Mouse (Mus musculus) midbrain, postnatal 0 days (tissue): ENCODE data around the gene Ociad1. TPM values are rescaled to one million over a fixed set of nuclear protein-coding genes. Genes with fewer than 3 reads are reported as not detected.

Experiments
- ATAC-seq: fragments of 200-750 bp; cut with Nextera tagmentation; 2 replicates; pipeline ENCODE4 v1.8.0; 2017; ENCODE audit warnings: moderate number of reproducible peaks, mild to moderate bottlenecking, moderate TSS enrichment, moderate library complexity; ENCODE audit not compliant: low FRiP score
- DNase-seq: peaks from one replicate; pipeline ENCODE4 v3.0.0-alpha.2; 2015; ENCODE audit warnings: low spot score
- H3K27ac ChIP-seq: fragments of 300-500 bp; sonication (generic); 2 replicates; pipeline ENCODE4 v1.5.1; 2014; ENCODE audit warnings: low read depth, mild to moderate bottlenecking, low read length, mixed read lengths
- H3K27me3 ChIP-seq: fragments of 300-500 bp; sonication (generic); 2 replicates; pipeline ENCODE4 v1.6.1; 2014; ENCODE audit warnings: low read length, control low read depth, mixed read lengths; ENCODE audit not compliant: insufficient read depth
- H3K36me3 ChIP-seq: fragments of 300-500 bp; sonication (generic); 2 replicates; pipeline ENCODE4 v1.6.1; 2014; ENCODE audit warnings: low read length, control low read depth, mixed read lengths; ENCODE audit not compliant: insufficient read depth
- H3K4me1 ChIP-seq: fragments of 300-500 bp; sonication (generic); 2 replicates; pipeline ENCODE4 v1.6.1; 2014; ENCODE audit warnings: mild to moderate bottlenecking, control low read depth, antibody characterized with exemption, low read length, mixed read lengths; ENCODE audit not compliant: insufficient read depth
- H3K4me2 ChIP-seq: fragments of 300-500 bp; sonication (generic); 2 replicates; pipeline ENCODE4 v1.6.1; 2014; ENCODE audit warnings: low read depth, mild to moderate bottlenecking, low read length, mixed read lengths; ENCODE audit not compliant: poor library complexity, severe bottlenecking
- H3K4me3 ChIP-seq: fragments of 300-500 bp; sonication (generic); 2 replicates; pipeline ENCODE4 v1.5.1; 2014; ENCODE audit warnings: low read depth, mild to moderate bottlenecking, low read length, moderate library complexity
- H3K9ac ChIP-seq: fragments of 300-500 bp; sonication (generic); replicated peaks from 2 replicates; pipeline ENCODE4 v1.6.1; 2014; ENCODE audit warnings: mild to moderate bottlenecking, low read length, moderate library complexity, mixed read lengths; ENCODE audit not compliant: poor library complexity, severe bottlenecking
- H3K9me3 ChIP-seq: fragments of 300-500 bp; sonication (generic); 2 replicates; pipeline ENCODE4 v1.6.1; 2016; ENCODE audit warnings: low read length, control low read depth
- CTCF ChIP-seq: IDR thresholded peaks from 2 replicates; pipeline ENCODE4 v1.5.1; 2016; ENCODE audit warnings: antibody characterized with exemption, mild to moderate bottlenecking
- WGBS: fragments of 180-500 bp; shearing (Covaris S2); extraction: QIAGEN DNeasy Blood & Tissue Kit; methylation state at CpG from one replicate; pipeline ENCODE4 v1.1.7; 2014; 5-methylcytosine and 5-hydroxymethylcytosine counted together
- polyA plus RNA-seq: library from polyadenylated mRNA; unstranded; fragments of >200 nt; fragmentation: Nextera tagmentation; extraction: Ambion mirVana; gene quantifications from 2 replicates; pipeline ENCODE4 v1.2.1, GENCODE M21; 2015
- total RNA-seq: library from RNA; depleted of rRNA; stranded (reverse); fragments of >200 nt; gene quantifications from 2 replicates; pipeline ENCODE4 v1.2.3, GENCODE M21; 2014

Gene Ociad1
- total and polyA plus RNA-seq, 2 experiments from 2014 or later: 195 to 399 TPM

DNA sequence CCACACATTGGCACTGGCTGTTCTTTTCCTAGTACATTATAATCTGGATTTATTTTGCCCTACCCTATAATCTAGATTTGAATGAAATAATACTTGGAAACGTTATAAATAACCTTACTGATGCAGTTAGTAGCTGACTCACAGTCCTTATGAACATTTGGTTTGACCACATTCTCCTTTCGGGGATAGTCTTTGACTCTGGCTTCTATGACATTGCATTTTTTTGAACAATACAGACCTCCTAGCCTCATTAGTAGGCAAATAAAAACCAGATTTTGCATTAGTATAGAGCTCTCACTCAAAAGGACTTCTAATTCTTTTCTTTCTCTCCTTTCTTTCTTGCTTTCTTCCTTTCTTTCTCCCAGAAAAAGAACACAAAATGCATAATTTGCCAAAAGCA is 2.7 kb upstream of the Ociad1 start:
- no peak for ATAC-seq
- Histone ChIP-seq H3K27ac (no peak overlapping the region), H3K4me1 (no peaks in the 10 kb centered on the region), H3K4me2 (no peak overlapping the region), H3K4me3 (no peak overlapping the region), H3K9me3 (no peaks in the 10 kb centered on the region), H3K27me3 (no peaks in the 10 kb centered on the region), H3K36me3 (no peaks in the 10 kb centered on the region), H3K9ac (no peak overlapping the region)
- WGBS: 60% methylated on average over 2 of the region's 2 CpGs
- DNase-seq: no peak
- TF ChIP-seq CTCF: no peak

DNA sequence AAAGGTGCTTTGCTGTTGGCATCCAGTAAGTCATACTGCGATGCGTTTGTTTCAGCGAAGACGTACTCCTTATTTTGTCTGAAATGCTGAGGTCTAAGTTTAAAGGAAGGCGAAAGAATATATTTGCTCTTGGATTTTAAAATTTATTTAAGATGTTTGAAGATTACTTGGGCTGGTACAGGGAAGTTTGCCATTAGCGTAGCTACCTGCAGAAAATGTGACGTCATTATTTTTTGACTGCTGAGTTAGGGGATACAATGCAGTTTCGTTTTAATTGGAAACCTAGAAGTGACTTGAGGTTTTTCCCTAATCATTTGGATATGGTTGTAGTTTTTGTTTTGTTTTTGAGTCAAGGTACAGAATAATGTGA is 859 bp downstream of the Ociad1 start:
- no peaks in the 10 kb centered on the region for H3K4me1 ChIP-seq
- ATAC-seq (no peak), DNase-seq (no peak)
- WGBS: 20% methylated on average over 8 of the region's 8 CpGs
- no peak for TF ChIP-seq CTCF
- H3K27me3 ChIP-seq: no peaks in the 10 kb centered on the region
- H3K9me3 ChIP-seq: no peaks in the 10 kb centered on the region
- H3K36me3 ChIP-seq: peaks cover 9% of the 10 kb centered on the region; the same call in 1 of the 2 replicates
- H3K27ac ChIP-seq: peak overlapping the region; percentile 90; the same call in 1 of the 2 replicates
- H3K4me3 ChIP-seq: peak overlapping the region; percentile 66
- peak overlapping the region; percentile 57 for H3K4me2 ChIP-seq
- H3K9ac ChIP-seq: peak overlapping the region; percentile 93; the same call in 1 of the 2 replicates

- H3K4me2 ChIP-seq: no peak overlapping the region
- H3K27ac ChIP-seq: no peak overlapping the region
- ATAC-seq (no peak), DNase-seq (no peak)
- H3K27me3 ChIP-seq: no peaks in the 10 kb centered on the region
- no peak overlapping the region for H3K9ac ChIP-seq
- peaks cover 10% of the 10 kb centered on the region; the same call in 1 of the 2 replicates for H3K36me3 ChIP-seq
- 95% methylated on average over 7 of the region's 7 CpGs for WGBS
- H3K9me3 ChIP-seq: no peaks in the 10 kb centered on the region
- H3K4me1 ChIP-seq: no peaks in the 10 kb centered on the region
- H3K4me3 ChIP-seq: no peak overlapping the region
- TF ChIP-seq CTCF: no peak
Measured at GRCm38 (mm10) chr5:73295016-73295415, 2.4 kb downstream of the Ociad1 start.

DNA sequence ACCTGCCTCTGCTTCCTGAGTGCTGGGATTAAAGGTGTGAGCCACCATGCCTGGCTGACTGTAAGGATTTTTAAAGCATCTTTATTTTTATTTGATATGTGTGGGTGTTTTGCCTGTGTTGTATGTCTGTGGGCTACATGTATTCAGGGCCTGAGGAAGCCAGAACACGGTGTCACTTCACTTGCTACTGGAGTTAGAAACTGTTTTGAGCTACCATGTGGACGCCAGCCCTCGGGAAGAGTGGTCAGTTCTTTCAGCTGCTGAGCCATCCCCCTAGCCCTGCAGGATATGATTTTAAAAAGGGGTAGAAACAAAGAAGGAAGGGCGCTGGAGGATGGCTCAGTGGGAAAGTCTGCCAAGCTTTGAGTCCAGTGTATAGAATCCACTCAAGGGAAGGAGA is 3.3 kb downstream of the Ociad1 start:
- 73% methylated on average over 4 of the region's 4 CpGs for WGBS
- ATAC-seq: no peak

GRCm38 (mm10) chr5:73301601-73302307 is 9.2 kb downstream of the Ociad1 start:
- no peak for ATAC-seq
- no peak for TF ChIP-seq CTCF
- H3K36me3 ChIP-seq: peaks cover 35% of the 10 kb centered on the region

More for the DNA sequence above, 3.3 kb downstream of the Ociad1 start:
- Histone ChIP-seq H3K36me3 (peaks cover 13% of the 10 kb centered on the region; the same call in 1 of the 2 replicates), H3K4me2 (no peak overlapping the region), H3K9ac (no peak overlapping the region), H3K4me1 (no peaks in the 10 kb centered on the region), H3K4me3 (no peak overlapping the region), H3K9me3 (no peaks in the 10 kb centered on the region), H3K27ac (no peak overlapping the region), H3K27me3 (no peaks in the 10 kb centered on the region)
- no peak for TF ChIP-seq CTCF
- no peak for DNase-seq

DNA sequence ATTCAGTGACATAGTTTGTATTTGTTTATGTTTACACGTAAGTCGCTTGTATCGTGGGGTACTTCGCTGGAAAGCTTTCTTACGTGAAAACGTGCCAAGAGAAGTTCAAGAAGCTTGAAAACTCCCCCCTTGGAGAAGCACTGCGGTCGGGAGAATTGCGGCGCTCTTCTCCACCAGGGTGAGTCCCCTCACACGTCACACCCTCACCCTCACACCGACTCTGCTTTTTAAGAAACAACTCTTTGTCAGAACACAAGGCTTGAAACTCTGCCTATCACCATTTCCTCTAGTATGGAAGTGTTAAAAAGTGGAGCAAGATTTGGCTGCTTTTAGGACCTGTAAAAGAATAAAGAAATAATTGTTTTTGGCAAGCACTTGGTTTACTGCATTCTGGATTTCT is 11.9 kb downstream of the Ociad1 start:
- Histone ChIP-seq H3K27ac (no peak overlapping the region), H3K4me3 (no peak overlapping the region), H3K9ac (no peak overlapping the region), H3K9me3 (no peaks in the 10 kb centered on the region), H3K4me2 (no peak overlapping the region), H3K27me3 (no peaks in the 10 kb centered on the region), H3K36me3 (peaks cover 50% of the 10 kb centered on the region), H3K4me1 (no peaks in the 10 kb centered on the region)
- 91% methylated on average over 12 of the region's 12 CpGs for WGBS
- DNase-seq: no peak
- ATAC-seq: no peak
- TF ChIP-seq CTCF: no peak

More at GRCm38 (mm10) chr5:73301601-73302307, 9.2 kb downstream of the Ociad1 start:
- Histone ChIP-seq H3K9ac (no peak overlapping the region), H3K27ac (no peak overlapping the region), H3K4me1 (no peaks in the 10 kb centered on the region), H3K4me3 (no peak overlapping the region), H3K27me3 (no peaks in the 10 kb centered on the region), H3K9me3 (no peaks in the 10 kb centered on the region), H3K4me2 (no peak overlapping the region)
- WGBS: 90% methylated on average over 7 of the region's 7 CpGs
- no peak for DNase-seq
